Mouse (Mus musculus) embryonic fibroblast, embryonic 13.5 days (primary cell): ENCODE results near the gene Gm26727. TPM values are rescaled to one million over a fixed set of nuclear protein-coding genes. Genes with fewer than 3 reads are reported as not detected.
"Not testable (repeated sequence)": the region's sequence is repeated elsewhere in the genome, so short reads cannot be mapped to it uniquely, and the experiment has no call there.

ENCODE experiments used
- H3K27ac ChIP-seq: 2 replicates; pipeline ENCODE4 v1.5.1; 2012; ENCODE audit warnings: low read length, control low read depth, inconsistent platforms; ENCODE audit not compliant: insufficient read depth
- H3K4me1 ChIP-seq: 2 replicates; pipeline ENCODE4 v1.6.1; 2011; ENCODE audit warnings: low read length; ENCODE audit not compliant: control insufficient read depth, insufficient read depth
- H3K4me3 ChIP-seq: 2 replicates; pipeline ENCODE4 v1.5.1; 2011; ENCODE audit warnings: mild to moderate bottlenecking, control low read depth, low read length; ENCODE audit not compliant: insufficient read depth
- CTCF ChIP-seq: IDR thresholded peaks from 2 replicates; pipeline ENCODE4 v1.5.1; 2011; ENCODE audit warnings: mild to moderate bottlenecking, control low read depth, low read length, moderate library complexity, borderline replicate concordance; ENCODE audit not compliant: insufficient read depth
- POLR2A ChIP-seq: IDR thresholded peaks from 2 replicates; pipeline ENCODE4 v1.6.1; 2011; ENCODE audit warnings: low read depth, mild to moderate bottlenecking, control low read depth, low read length, moderate library complexity
- polyA plus RNA-seq: library from polyadenylated mRNA; stranded (reverse); fragments of >200 nt; gene quantifications from 2 replicates; pipeline ENCODE4 v1.2.4, GENCODE M21; 2011; ENCODE audit warnings: low read depth; ENCODE audit not compliant: missing spikeins, insufficient read length

The Gm26727 gene
- polyA plus RNA-seq, 1 experiment, result not detected

DNA sequence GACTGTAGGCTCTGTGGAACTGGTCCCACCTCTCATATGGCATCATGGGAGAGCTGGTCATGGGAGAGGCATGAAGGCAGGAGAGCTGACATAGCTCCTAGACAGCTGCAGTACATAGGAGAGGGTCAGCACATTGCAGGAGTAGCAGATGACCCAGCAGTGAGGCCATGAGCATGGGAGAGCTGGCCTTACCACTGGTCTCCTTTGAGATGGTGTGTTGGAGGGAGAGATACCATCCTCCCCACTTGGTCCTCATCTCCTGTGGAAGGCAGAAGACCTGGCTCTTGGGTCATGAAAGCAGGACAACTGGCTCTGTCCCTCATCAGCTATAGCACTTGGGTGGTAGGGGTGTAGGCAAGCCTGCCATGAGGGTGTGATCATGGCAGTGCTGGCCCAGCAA lies 12.1 kb downstream of the Gm26727 start:
- H3K27ac ChIP-seq, result no peak overlapping the region
- no peak for TF ChIP-seq POLR2A
- TF ChIP-seq CTCF, result no peak

DNA sequence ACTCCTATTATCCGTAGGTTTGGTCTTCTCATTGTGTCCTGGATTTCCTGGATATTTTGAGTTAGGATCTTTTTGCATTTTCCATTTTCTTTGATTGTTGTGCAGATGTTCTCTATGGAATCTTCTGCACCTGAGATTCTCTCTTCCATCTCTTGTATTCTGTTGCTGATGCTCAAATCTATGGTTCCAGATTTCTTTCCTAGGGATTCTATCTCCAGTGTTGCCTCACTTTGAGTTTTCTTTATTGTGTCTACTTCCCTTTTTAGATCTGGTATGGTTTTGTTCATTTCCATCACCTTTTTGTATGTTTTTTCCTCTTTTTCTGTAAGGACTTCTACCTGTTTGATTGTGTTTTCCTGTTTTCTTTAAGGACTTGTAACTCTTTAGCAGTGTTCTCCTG lies 19.6 kb downstream of the Gm26727 start, which contains the start of gene Gm21830:
Gene Gm21830 (plus strand): TSS at position 301 of the 400 bp plus-strand sequence.
- not testable (repeated sequence) for H3K4me1 ChIP-seq, H3K4me3 ChIP-seq, H3K27ac ChIP-seq

More for the DNA sequence above, 12.1 kb downstream of the Gm26727 start:
- Histone ChIP-seq H3K4me1 (no peaks in the 10 kb centered on the region), H3K4me3 (no peak overlapping the region)

Other genes starting within 250 kb of the Gm26727 start
- gene Gm21830, start 19.5 kb downstream of the Gm26727 start, polyA plus RNA-seq, result not detected in 2 replicates
- not detected in 2 replicates for gene Xirp2, start 12.8 kb upstream of the Gm26727 start, polyA plus RNA-seq
- 2.1 and 3.7 TPM in 2 replicates for gene B3galt1, start 132.7 kb upstream of the Gm26727 start, polyA plus RNA-seq